Mouse (Mus musculus) intestine, postnatal 0 days (tissue): Measurements from ENCODE around the gene Slc22a14. TPM values are rescaled to one million over a fixed set of nuclear protein-coding genes. Genes with fewer than 3 reads are reported as not detected.

Experiments used
- ATAC-seq: fragments of 200-750 bp; cut with Nextera tagmentation; 2 replicates; pipeline ENCODE4 v1.8.0; 2017; ENCODE audit warnings: mild to moderate bottlenecking, moderate TSS enrichment, moderate library complexity
- H3K27ac ChIP-seq: fragments of 300-500 bp; sonication (generic); 2 replicates; pipeline ENCODE4 v1.5.1; 2014; ENCODE audit warnings: mild to moderate bottlenecking, low read depth, low read length, moderate library complexity
- H3K27me3 ChIP-seq: fragments of 300-500 bp; sonication (generic); replicated peaks from 2 replicates; pipeline ENCODE4 v1.6.1; 2014; ENCODE audit warnings: low read length, mixed read lengths; ENCODE audit not compliant: control insufficient read depth, insufficient read depth
- H3K36me3 ChIP-seq: fragments of 300-500 bp; sonication (generic); 2 replicates; pipeline ENCODE4 v1.6.1; 2014; ENCODE audit warnings: mild to moderate bottlenecking, moderate library complexity; ENCODE audit not compliant: control insufficient read depth, insufficient read depth
- H3K4me1 ChIP-seq: fragments of 300-500 bp; sonication (generic); replicated peaks from 2 replicates; pipeline ENCODE4 v1.6.1; 2014; ENCODE audit warnings: antibody characterized with exemption, low read length, mixed read lengths; ENCODE audit not compliant: control insufficient read depth, insufficient read depth
- H3K4me2 ChIP-seq: fragments of 300-500 bp; sonication (generic); replicated peaks from 2 replicates; pipeline ENCODE4 v1.6.1; 2014; ENCODE audit warnings: low read depth, mild to moderate bottlenecking, moderate library complexity
- H3K4me3 ChIP-seq: fragments of 300-500 bp; sonication (generic); 2 replicates; pipeline ENCODE4 v1.5.1; 2014; ENCODE audit warnings: low read depth, low read length
- H3K9ac ChIP-seq: fragments of 300-500 bp; sonication (generic); 2 replicates; pipeline ENCODE4 v1.6.1; 2014; ENCODE audit warnings: mild to moderate bottlenecking, low read depth, low read length
- H3K9me3 ChIP-seq: fragments of 300-500 bp; sonication (generic); 2 replicates; pipeline ENCODE4 v1.6.1; 2016; ENCODE audit warnings: mixed run types; ENCODE audit not compliant: control insufficient read depth
- CTCF ChIP-seq: sonication (generic); IDR thresholded peaks from 2 replicates; pipeline ENCODE4 v1.5.1; 2016; ENCODE audit warnings: low read depth, mild to moderate bottlenecking, control low read depth, antibody characterized with exemption, moderate library complexity
- WGBS: fragments of 180-500 bp; shearing (Covaris S2); extraction: QIAGEN DNeasy Blood & Tissue Kit; methylation state at CpG from one replicate; pipeline ENCODE4 v1.1.7; 2014; 5-methylcytosine and 5-hydroxymethylcytosine counted together
- polyA plus RNA-seq: library from polyadenylated mRNA; unstranded; fragments of >200 nt; fragmentation: Nextera tagmentation; extraction: Ambion mirVana; gene quantifications from 2 replicates; pipeline ENCODE4 v1.2.1, GENCODE M21; 2015

The Slc22a14 gene
- polyA plus RNA-seq, 1 experiment from 2014 or later: not detected

DNA sequence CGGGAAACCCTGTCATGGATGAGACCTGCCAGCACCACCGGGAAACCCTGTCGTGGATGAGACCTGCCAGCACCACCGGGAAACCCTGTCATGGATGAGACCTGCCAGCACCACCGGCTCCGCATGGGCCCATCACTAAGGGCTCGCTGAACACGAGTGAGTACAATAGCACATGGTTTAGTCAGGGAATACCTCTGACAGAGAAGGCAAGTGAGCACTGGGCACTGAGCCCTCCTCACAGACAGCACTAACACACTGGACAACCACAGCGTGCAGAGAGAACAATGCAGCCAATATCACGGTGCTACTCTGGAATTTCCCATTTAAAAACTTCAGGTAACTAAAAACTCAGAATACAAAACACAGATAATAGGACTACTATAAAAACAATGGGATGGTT is 52.3 kb downstream of the Slc22a14 start:
- H3K9ac ChIP-seq: no peak overlapping the region
- H3K4me2 ChIP-seq: no peak overlapping the region
- H3K27me3 ChIP-seq: no peaks in the 10 kb centered on the region
- no peak overlapping the region for H3K27ac ChIP-seq
- H3K4me3 ChIP-seq: no peak overlapping the region
- 0 out of 2 replicates have a peak, but pooled peaks cover under 1% of the 10 kb centered on the region for H3K36me3 ChIP-seq
- H3K9me3 ChIP-seq: no peaks in the 10 kb centered on the region
- WGBS: 90% methylated on average over 9 of the region's 10 CpGs
- no peak for TF ChIP-seq CTCF
- no peak for ATAC-seq
- no peaks in the 10 kb centered on the region for H3K4me1 ChIP-seq

DNA sequence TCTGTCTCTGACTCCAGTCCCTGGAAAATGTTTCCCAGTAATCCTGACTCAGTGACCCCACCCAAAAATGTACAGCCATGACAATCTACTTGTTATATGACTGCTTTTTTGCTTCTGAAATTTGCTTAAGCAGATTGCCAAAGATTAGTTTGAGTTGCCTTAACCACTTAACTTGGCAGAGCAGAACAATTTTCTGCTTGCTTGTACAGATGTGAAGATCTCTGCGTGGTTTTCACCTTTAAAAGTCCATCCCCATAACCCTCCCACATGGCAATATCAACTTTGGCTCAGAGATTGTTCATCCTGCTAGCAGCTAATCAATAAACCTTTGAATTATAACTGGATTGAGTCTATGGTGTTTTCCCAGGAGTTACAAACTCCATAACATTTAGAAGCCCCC is 56.3 kb downstream of the Slc22a14 start:
- no peak overlapping the region for H3K4me3 ChIP-seq
- H3K27me3 ChIP-seq: no peaks in the 10 kb centered on the region
- H3K9me3 ChIP-seq: no peaks in the 10 kb centered on the region
- H3K27ac ChIP-seq: no peak overlapping the region
- no peak overlapping the region for H3K4me2 ChIP-seq
- no peak for TF ChIP-seq CTCF
- WGBS: 83% methylated on average over 1 of the region's 1 CpGs
- H3K4me1 ChIP-seq: no peaks in the 10 kb centered on the region
- no peak for ATAC-seq
- H3K36me3 ChIP-seq: no peaks in the 10 kb centered on the region
- no peak overlapping the region for H3K9ac ChIP-seq

DNA sequence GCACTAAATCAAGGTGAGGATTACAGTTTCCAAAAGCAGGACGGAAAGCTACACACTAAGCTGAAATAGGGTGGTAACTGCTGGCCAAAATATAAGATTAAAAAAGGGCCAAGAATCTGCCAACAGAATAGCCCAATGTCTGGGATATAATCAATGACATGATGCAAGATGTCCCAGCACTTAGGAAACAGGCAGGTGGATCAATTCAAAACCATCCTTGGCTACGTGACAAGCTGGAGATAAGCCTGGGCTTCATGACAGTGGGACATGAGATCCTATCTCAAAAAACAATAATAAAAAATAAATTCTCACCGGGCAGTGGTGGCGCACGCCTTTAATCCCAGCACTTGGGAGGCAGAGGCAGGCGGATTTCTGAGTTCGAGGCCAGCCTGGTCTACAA is 59.5 kb downstream of the Slc22a14 start:
- 88% methylated on average over 7 of the region's 7 CpGs for WGBS
- H3K9ac ChIP-seq: no peak overlapping the region
- H3K36me3 ChIP-seq: peaks cover 12% of the 10 kb centered on the region; the same call in 1 of the 2 replicates
- H3K4me1 ChIP-seq: no peaks in the 10 kb centered on the region
- H3K9me3 ChIP-seq: no peaks in the 10 kb centered on the region
- no peak for TF ChIP-seq CTCF
- ATAC-seq: no peak
- no peak overlapping the region for H3K4me3 ChIP-seq
- no peak overlapping the region for H3K27ac ChIP-seq
- no peaks in the 10 kb centered on the region for H3K27me3 ChIP-seq
- H3K4me2 ChIP-seq: no peak overlapping the region

DNA sequence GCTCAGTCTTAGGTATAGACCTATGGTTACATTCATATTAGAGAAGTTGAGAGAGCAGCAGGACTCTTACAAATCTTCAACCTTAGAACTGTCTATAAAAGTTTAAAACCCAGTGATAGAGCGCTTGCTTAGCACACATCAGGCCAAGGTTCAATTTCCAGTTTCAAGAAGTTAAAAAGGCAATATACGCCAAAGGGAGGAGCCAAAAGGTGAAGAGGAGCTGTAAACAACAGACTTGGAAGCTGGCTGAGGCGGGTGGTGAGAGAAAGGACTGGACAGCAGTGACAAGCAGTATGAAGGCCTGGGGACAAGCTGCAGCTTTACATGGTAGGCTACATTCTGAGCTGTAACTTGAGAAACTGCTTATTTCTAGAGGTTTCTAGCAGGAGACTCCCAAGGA is 66.8 kb downstream of the Slc22a14 start:
- Histone ChIP-seq H3K4me3 (no peak overlapping the region), H3K9me3 (no peaks in the 10 kb centered on the region), H3K36me3 (peaks cover 12% of the 10 kb centered on the region), H3K4me2 (peak overlapping the region; percentile 27; the same call in 1 of the 2 replicates), H3K9ac (no peak overlapping the region), H3K27me3 (no peaks in the 10 kb centered on the region), H3K27ac (peak overlapping the region; percentile 54; the same call in 1 of the 2 replicates), H3K4me1 (no peaks in the 10 kb centered on the region)
- ATAC-seq: peak; percentile 53; the same call in 1 of the 2 replicates
- no peak for TF ChIP-seq CTCF
- WGBS: 40% methylated on average over 3 of the region's 3 CpGs

DNA sequence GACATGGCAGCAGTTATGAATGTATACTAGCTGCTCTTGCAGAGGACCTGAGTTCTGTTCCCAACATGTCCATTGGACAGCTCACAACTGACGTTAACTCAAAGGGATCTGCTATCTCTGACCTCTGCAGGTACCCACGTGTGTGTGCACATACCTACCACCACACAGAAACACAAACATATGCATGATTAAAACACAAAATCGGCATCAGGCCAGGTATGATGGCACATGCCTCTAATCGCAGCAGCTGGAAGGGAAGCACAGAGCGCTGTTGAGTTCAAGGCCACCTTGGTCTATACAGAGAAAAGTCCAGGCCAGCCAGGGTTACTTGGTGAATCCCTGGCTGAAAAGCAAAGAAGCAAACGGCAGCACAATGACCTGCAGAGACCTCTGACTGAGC is 67.7 kb downstream of the Slc22a14 start:
- Histone ChIP-seq H3K4me2 (no peak overlapping the region), H3K4me3 (no peak overlapping the region), H3K36me3 (peaks cover 6% of the 10 kb centered on the region), H3K9ac (no peak overlapping the region), H3K27me3 (no peaks in the 10 kb centered on the region), H3K9me3 (no peaks in the 10 kb centered on the region), H3K4me1 (no peaks in the 10 kb centered on the region), H3K27ac (no peak overlapping the region)
- WGBS: 73% methylated on average over 6 of the region's 6 CpGs
- no peak for TF ChIP-seq CTCF
- ATAC-seq: no peak

DNA sequence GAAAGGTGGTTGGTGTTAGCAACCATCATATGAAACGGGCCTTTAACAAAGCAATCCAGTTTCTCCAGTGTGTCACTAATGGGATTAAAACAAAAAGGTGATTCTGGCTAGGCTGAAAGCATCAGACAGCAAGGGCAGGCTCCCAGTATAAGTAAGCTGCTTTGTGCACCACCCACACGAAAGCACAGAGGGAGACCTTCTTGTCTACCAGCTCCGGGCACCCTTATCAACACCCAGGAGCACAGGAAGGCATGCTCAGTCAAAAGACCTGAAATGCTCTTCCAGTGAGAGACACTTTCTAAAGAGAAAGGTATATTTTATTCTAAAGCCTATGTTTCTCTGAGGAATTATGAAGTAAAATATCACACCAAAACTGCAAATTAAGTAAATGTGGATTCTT is 74.6 kb downstream of the Slc22a14 start:
- H3K4me1 ChIP-seq: no peaks in the 10 kb centered on the region
- H3K4me3 ChIP-seq: no peak overlapping the region
- H3K27me3 ChIP-seq: no peaks in the 10 kb centered on the region
- no peak overlapping the region for H3K4me2 ChIP-seq
- WGBS: 92% methylated on average over 3 of the region's 3 CpGs
- no peak for ATAC-seq
- no peaks in the 10 kb centered on the region for H3K9me3 ChIP-seq
- no peak for TF ChIP-seq CTCF
- H3K9ac ChIP-seq: no peak overlapping the region
- H3K27ac ChIP-seq: no peak overlapping the region
- peaks cover 15% of the 10 kb centered on the region; the same call in 1 of the 2 replicates for H3K36me3 ChIP-seq
